Mouse (Mus musculus) lung, postnatal 4 days (tissue): ENCODE measurements around the gene Nmrk2.
"Not testable (repeated sequence)": the region's sequence is repeated elsewhere in the genome, so short reads cannot be mapped to it uniquely, and the experiment has no call there.

ENCODE experiments used
- DNase-seq, 2 experiments: peaks; one replicate each; pipeline ENCODE4 v3.0.0; 2021

Nmrk2 gene

GRCm38 (mm10) chr10:81182336-81183333 is 19.2 kb downstream of the Nmrk2 start, which contains the start of gene Dapk3:
Dapk3 (plus strand) TSS chr10:81183005.
- DNase-seq, result peak; percentile 98

DNA sequence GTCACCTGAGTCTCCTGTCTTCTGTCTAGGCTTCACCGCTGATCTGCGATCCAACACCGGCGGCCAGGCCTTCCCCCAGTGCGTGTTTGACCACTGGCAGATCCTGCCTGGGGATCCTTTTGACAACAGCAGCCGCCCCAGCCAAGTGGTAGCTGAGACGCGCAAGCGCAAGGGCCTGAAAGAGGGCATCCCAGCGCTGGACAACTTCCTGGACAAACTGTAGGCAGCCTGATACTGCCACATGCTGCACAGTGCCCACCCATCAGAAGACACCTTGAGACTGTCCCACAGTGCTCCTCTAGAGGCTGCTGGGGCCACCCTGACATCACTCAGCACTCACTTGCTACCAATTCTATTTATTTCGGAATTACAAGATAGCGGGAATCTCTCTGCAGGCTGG is 20.0 kb downstream of the Nmrk2 start:
- peak in 1 of 2 experiments; percentile 37 for DNase-seq

DNA sequence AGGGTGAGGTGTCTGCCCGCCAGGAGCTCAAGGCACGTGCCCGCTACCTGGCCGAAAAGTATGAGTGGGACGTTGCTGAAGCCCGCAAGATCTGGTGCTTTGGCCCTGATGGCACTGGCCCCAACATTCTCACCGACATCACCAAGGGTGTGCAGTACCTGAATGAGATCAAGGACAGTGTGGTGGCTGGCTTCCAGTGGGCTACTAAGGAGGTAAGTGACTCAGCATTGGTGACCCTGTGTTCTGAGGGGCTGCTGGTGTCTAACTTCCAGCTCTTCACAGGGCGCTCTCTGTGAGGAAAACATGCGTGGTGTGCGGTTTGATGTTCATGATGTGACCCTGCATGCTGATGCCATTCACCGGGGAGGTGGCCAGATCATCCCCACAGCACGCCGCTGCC is 20.9 kb downstream of the Nmrk2 start:
- no peak for DNase-seq

GRCm38 (mm10) chr10:81179451-81180342 is 22.2 kb downstream of the Nmrk2 start:
- no peak for DNase-seq

DNA sequence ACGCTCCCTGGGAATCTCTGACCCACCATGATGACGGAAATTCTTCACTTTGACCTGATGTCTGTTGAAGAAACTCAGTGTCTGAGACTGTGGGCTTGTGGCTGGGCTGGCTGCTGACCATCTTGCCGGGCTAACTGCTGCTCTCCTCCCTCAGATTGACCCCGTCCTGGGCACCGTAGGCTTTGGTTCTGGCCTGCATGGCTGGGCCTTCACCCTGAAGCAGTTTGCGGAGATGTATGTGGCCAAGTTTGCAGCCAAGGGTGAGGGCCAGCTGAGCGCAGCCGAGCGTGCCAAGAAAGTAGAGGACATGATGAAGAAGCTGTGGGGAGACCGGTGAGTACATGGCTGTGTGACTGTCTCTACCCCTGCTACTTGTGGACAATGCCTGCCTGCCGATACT is 22.9 kb downstream of the Nmrk2 start:
- DNase-seq, result no peak

- peak in 1 of 2 experiments; percentile 58 for DNase-seq
Measured at GRCm38 (mm10) chr10:81177958-81178712, 23.7 kb downstream of the Nmrk2 start.

DNA sequence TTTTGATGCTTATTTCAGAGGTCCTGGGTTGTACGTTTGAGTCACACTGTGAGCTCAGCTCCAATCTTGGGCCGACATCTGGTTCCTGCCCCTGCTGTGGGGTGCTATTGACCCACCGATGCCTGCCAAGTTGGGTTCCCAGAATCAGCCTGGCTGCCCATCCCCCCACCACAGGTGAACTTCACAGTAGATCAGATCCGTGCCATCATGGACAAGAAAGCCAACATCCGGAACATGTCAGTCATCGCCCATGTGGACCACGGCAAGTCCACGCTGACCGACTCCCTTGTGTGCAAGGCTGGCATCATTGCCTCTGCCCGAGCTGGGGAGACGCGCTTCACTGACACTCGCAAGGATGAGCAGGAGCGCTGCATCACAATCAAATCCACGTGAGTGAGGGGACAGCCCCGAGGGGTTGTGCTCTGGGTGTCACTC is 24.3 kb downstream of the Nmrk2 start:
- no peak for DNase-seq

DNA sequence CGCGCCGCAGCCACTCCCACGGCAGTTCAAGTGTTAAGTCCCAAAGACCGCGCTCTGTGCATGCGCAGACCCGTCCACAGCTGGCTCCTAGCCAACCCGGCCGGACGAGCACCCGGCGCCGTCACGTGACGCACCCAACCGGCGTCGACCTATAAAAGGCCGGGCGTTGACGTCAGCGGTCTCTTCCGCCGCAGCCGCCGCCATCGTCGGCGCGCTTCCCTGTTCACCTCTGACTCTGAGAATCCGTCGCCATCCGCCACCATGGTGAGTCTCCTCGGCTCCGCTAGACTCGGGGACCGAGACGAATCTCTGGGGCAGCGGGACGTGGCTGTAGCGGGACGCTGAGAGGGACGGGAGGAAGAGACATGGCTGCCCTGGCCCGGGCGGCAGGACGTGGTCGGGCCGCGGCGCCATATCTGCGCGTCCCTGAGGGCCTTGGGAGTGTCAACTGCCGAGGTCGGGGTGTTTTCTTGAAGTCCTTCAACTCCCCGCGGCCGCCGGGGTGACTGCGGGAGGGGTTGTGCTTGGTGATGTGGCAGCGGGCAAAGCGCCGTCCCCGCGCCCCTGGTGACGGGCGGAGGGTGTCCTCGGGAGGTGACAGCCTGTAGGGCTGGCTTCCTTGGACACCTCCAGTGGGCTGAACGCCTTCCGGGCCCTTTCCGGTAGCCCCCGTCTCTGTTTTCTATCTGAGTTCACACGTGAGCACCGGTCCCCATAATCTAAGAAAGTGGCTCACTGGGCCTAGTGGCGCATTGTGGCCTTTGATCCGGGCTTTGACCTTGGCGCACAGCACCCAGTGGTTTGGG is 25.2 kb downstream of the Nmrk2 start, which contains the start of gene Eef2:
Gene Eef2, plus strand, starts transcription at position 166 of the 806 bp plus-strand sequence.
- peak; percentile 99 for DNase-seq

DNA sequence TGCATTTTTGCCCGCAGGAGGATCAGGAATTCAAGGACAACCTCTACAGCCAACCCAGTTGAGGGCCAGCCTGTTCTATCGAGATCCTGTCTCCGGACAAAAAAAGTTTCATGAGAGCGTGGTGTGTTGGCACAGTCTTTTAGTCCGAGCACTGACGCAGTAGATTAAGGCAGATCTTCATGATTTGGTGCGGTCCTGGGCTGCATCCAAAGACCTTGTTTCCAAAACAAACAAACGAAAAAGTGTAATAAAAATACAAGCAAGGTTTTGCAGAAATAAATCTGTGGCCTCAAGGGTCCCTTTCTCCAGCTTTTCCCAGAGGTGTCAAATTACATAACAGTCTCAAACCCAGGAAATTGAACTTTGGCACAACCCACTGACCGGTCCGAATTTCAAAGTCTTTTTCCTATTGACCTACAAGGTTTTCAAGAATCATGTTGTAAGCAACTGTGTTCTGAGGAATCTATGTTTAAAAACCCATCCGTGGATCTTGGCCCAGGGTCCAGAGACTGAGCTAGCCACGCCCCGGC is 25.9 kb downstream of the Nmrk2 start:
- DNase-seq, result no peak

GRCm38 (mm10) chr10:81175345-81175701 is 26.5 kb downstream of the Nmrk2 start:
- DNase-seq, result not testable (repeated sequence)

GRCm38 (mm10) chr10:81174617-81175344 is 27.1 kb downstream of the Nmrk2 start:
- DNase-seq, result peak; percentile 90 to 94

- DNase-seq, result peak; percentile 88 to 90
Measured at GRCm38 (mm10) chr10:81173132-81173531, 28.7 kb downstream of the Nmrk2 start.

DNA sequence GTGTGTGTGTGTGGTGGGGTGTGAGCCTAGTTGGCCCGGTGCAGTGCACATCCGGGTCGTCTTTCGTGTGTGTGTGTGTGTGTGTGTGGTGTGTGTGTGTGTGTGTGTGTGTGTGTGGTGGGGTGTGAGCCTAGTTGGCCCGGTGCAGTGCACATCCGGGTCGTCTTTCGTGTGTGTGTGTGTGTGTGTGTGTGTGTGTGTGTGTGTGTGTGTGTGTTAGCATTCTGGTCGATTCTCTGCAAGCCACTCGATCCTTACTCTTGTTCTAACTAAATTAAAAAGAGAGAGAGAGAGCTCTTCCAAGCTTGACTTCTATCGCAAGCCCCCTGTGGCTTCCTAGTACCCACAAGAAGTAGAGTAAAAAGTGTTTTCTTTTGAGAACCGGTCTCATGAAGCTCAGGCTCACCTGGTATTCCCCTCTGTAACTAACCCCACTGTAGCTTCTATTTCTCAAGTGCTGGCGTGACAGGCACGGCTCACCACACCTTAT is 32.4 kb downstream of the Nmrk2 start:
- DNase-seq, result peak in 1 of 2 experiments; percentile 54

DNA sequence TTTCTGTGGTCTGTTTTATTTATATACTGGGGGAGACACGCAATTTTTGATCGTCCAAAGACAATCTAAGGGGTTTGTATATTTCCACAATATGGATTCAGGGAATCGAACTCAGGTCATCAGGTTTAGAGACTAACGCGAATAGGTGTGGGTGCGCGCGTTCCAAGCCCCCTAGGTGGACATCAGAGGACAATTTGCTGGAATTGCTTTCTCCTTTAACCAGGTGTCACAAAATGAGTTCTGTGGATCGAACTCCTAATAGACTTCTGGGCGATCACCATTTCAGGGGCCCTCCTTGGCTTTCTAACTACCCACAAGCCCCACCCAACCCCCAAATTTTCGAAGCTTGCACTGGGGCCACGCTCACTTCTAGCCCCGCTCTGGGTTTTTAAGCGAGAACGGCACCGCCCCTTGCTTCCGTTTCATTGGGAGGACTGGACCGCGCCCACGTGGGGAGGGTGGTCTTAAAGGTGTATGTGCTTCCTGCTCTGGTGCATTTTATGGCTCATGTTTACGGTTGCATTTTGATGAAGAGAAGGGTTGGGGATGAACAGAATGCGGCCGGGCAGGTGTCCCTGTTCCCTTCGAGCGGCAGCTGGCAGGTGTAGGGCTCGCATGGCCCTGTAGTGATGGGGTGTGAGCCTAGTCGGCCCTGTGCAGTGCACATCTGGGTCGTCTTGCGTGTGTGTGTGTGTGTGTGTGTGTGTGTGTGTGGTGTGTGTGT is 33.2 kb downstream of the Nmrk2 start:
- peak; percentile 89 to 90 for DNase-seq

DNA sequence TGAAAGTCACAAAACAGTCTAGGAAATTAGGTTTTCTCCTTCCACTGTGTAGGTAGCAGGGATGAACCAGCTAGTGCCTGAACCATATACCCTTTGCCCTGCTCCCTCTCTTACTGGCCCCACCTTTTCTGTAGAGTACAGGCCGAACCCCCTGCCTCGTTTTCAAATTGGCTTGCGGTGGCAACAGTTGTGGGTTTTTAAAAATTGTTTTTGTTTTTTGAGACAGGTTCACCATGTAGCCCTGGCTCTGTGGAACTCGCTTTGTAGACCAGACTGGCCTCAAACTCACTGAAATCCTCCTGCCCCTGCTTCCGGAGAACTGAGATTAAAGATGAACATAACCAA is 33.8 kb downstream of the Nmrk2 start:
- no peak for DNase-seq

DNA sequence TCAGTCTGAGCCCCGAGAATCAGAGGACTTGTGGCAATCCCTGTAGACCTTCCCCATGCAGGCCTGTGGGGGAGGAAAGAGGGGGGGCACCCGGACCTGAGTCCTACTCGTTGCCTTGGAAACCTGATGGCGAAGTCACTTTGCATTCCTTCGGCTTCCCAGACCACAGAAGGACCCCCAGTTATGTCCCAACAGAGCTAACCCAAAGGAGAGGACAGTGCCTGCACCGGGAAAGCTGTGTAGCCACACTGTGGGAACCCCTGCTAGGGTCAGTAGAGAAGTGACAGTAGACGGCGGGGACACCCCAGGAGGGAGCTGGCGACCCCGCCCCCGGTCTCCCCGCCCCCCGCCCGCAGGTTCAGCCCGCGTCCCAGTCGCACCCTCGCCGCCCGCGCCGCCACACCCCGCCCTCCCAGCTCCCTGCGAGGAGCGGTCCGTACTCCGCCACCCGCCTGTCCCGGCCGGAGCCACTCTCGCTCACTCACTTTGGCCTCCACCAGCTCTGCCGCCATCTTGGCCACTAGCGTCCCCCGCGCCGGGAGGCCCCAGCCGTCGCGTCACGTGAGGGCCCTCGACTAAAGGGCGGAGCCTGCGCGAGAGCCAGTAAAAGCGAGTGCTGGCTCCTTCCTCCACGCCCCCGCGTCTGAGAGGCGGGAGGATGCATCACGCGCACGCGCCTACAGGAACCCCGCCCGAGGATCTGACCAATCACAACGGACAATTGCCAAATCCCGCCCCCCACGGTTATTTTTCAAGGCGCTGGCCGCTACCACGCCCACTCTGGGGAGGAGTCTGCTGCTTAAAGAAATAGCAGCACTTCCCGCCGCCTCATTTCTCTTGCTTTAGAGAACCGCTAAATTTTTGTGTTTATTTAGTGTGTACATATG is 34.4 kb downstream of the Nmrk2 start, which contains the start of gene Pias4:
Gene Pias4, minus strand, starts transcription at position 724 of the 887 bp plus-strand sequence.
- DNase-seq, result peak; percentile 100

GRCm38 (mm10) chr10:81165118-81165517 is 36.7 kb downstream of the Nmrk2 start:
- no peak for DNase-seq

DNA sequence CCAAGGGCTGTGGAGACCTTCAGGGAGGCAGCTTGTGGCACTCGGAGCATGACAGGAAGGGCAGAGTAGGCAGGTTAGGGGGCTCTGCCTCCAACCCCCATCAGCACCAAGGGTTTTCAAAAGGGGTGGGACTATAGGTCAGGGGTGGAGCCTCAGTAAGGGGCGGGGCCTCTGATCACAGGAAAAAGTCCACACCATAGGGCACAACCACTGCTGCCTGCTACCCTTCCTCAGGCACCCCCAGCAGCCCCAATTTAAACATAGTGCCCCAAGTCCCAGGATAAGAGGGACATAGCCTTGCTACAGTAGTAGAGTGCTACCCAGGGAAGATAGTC is 39.6 kb downstream of the Nmrk2 start:
- no peak for DNase-seq
